Mouse (Mus musculus) splenic B cell, adult 2 months (primary cell): ENCODE data around the gene Rbms3.

Experiments used
- DNase-seq: peaks from one replicate; pipeline ENCODE4 v3.0.0-alpha.2; 2011; ENCODE audit warnings: low read depth, low spot score
- H3K27me3 ChIP-seq: 2 replicates; pipeline ENCODE4 v1.6.1; 2012; ENCODE audit warnings: mild to moderate bottlenecking, low read length, moderate library complexity, mixed read lengths; ENCODE audit not compliant: control insufficient read depth, poor library complexity, insufficient read depth, severe bottlenecking
- H3K36me3 ChIP-seq: 2 replicates; pipeline ENCODE4 v1.6.1; 2012; ENCODE audit warnings: mild to moderate bottlenecking, low read length, moderate library complexity, mixed read lengths; ENCODE audit not compliant: control insufficient read depth, poor library complexity, insufficient read depth, severe bottlenecking

Rbms3 gene

DNA sequence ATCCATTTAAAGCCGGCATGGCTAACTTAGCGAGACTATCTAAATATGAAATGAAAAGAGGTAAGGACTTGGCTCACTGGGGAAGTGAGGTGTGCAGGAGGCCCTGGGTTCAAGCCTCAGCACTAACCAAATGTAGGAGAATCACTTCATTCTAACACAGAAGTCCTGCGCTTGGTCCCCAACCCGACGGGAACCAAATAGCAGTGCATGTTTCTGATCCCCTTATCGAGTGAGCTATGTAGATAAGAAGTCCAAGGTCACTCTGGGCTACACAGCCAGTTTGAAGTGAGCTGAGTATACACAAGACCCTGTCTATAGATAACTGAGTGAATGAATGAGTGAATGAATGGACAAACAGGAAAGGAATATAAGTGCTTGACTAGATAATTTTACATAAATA is 508.1 kb downstream of the Rbms3 start:
- no peaks in the 10 kb centered on the region for H3K27me3 ChIP-seq
- no peak for DNase-seq

GRCm38 (mm10) chr9:117117181-117117729 is 512.5 kb downstream of the Rbms3 start:
- H3K27me3 ChIP-seq = no peaks in the 10 kb centered on the region
- no peaks in the 10 kb centered on the region for H3K36me3 ChIP-seq
- DNase-seq = no peak

More for the DNA sequence above, 508.1 kb downstream of the Rbms3 start:
- H3K36me3 ChIP-seq = no peaks in the 10 kb centered on the region

- no peaks in the 10 kb centered on the region for H3K27me3 ChIP-seq
- no peak for DNase-seq
- H3K36me3 ChIP-seq = no peaks in the 10 kb centered on the region
Observed at GRCm38 (mm10) chr9:117115609-117116008, 514.1 kb downstream of the Rbms3 start.

GRCm38 (mm10) chr9:117113592-117113991 is 516.1 kb downstream of the Rbms3 start:
- Histone ChIP-seq H3K27me3 (no peaks in the 10 kb centered on the region), H3K36me3 (no peaks in the 10 kb centered on the region)
- DNase-seq = no peak

GRCm38 (mm10) chr9:117107926-117108325 is 521.8 kb downstream of the Rbms3 start:
- no peaks in the 10 kb centered on the region for H3K36me3 ChIP-seq
- DNase-seq = no peak

GRCm38 (mm10) chr9:117102198-117102930 is 527.3 kb downstream of the Rbms3 start:
- no peaks in the 10 kb centered on the region for H3K27me3 ChIP-seq

More at GRCm38 (mm10) chr9:117107926-117108325, 521.8 kb downstream of the Rbms3 start:
- H3K27me3 ChIP-seq = no peaks in the 10 kb centered on the region

GRCm38 (mm10) chr9:117100181-117100580 is 529.5 kb downstream of the Rbms3 start:
- DNase-seq = no peak
- Histone ChIP-seq H3K27me3 (no peaks in the 10 kb centered on the region), H3K36me3 (no peaks in the 10 kb centered on the region)

More at GRCm38 (mm10) chr9:117102198-117102930, 527.3 kb downstream of the Rbms3 start:
- no peaks in the 10 kb centered on the region for H3K36me3 ChIP-seq
- DNase-seq = no peak

DNA sequence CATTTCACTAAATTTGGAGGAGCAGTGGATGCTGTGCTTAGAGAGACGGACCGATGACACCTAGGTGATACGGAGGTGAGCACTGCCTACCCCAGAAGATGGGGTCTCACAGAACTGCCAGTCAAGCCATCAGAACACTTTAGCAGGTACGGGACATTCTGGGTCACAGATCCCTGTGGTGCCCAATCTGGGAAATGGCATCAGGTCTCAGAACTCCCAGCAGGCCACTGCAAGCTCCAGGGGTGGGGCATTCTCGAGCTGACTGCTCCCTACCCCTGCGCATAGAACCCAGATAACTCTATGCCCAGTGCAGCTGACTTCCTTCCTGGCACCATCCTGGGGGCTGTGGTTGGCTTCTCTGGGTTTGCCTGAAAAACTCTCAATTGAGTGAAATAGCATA is 536.2 kb downstream of the Rbms3 start:
- no peaks in the 10 kb centered on the region for H3K36me3 ChIP-seq

GRCm38 (mm10) chr9:117092177-117092555 is 537.5 kb downstream of the Rbms3 start:
- DNase-seq = no peak
- Histone ChIP-seq H3K27me3 (no peaks in the 10 kb centered on the region), H3K36me3 (no peaks in the 10 kb centered on the region)

More for the DNA sequence above, 536.2 kb downstream of the Rbms3 start:
- no peak for DNase-seq
- no peaks in the 10 kb centered on the region for H3K27me3 ChIP-seq

GRCm38 (mm10) chr9:117091253-117092176 is 538.2 kb downstream of the Rbms3 start:
- Histone ChIP-seq H3K27me3 (no peaks in the 10 kb centered on the region), H3K36me3 (no peaks in the 10 kb centered on the region)
- DNase-seq = no peak

- no peak for DNase-seq
Observed at GRCm38 (mm10) chr9:117089409-117090147, 540.1 kb downstream of the Rbms3 start.

DNA sequence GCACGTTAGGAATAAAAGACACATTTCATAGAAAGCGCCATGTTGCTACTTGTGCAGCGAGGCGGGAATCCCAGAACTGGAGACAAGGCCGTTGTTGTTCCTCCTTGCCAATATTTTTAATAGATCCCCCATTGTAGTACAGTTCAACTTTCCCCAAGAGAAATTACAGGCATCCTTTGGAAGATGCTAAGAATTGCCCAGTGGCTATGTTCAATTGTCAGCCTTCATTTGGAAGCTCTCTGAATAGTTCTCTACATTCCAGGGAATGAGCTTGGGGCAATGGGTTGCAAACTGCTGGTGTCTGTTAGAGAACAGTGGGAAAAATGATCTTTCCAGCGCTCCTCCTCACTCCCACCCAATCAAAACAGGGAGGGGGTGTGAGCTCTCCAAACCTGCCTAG is 541.4 kb downstream of the Rbms3 start:
- H3K27me3 ChIP-seq = no peaks in the 10 kb centered on the region
- no peaks in the 10 kb centered on the region for H3K36me3 ChIP-seq
- no peak for DNase-seq

More at GRCm38 (mm10) chr9:117089409-117090147, 540.1 kb downstream of the Rbms3 start:
- Histone ChIP-seq H3K36me3 (no peaks in the 10 kb centered on the region), H3K27me3 (no peaks in the 10 kb centered on the region)

GRCm38 (mm10) chr9:117085706-117086105 is 544.0 kb downstream of the Rbms3 start:
- Histone ChIP-seq H3K36me3 (no peaks in the 10 kb centered on the region), H3K27me3 (no peaks in the 10 kb centered on the region)
- DNase-seq = no peak

GRCm38 (mm10) chr9:117084471-117084870 is 545.2 kb downstream of the Rbms3 start:
- DNase-seq = no peak
- H3K27me3 ChIP-seq = no peaks in the 10 kb centered on the region
- H3K36me3 ChIP-seq = no peaks in the 10 kb centered on the region
